Mouse (Mus musculus) hematopoietic stem cell, adult 5-6 weeks (primary cell): ENCODE data around the gene Dnajc16. TPM values are rescaled to one million over a fixed set of nuclear protein-coding genes. Genes with fewer than 3 reads are reported as not detected.
A peak's percentile ranks its signal among the peaks of the same experiment; 100 is the strongest.

ENCODE experiments used
- ATAC-seq, 2 experiments: fragments of 125-278 bp in 1 of 2; replicated peaks in 1 of 2; 2 replicates each; pipeline ENCODE4 v1.8.0; 2016 to 2017; ENCODE audit warnings: inconsistent platforms in 2 of 2, mild to moderate bottlenecking in 2 of 2, moderate number of reproducible peaks in 2 of 2, low read depth in 1 of 2, moderate TSS enrichment in 1 of 2; ENCODE audit not compliant: low FRiP score in 2 of 2, poor library complexity in 2 of 2, severe bottlenecking in 2 of 2, insufficient read depth in 1 of 2, low TSS enrichment in 1 of 2
- total RNA-seq: library from RNA; stranded (forward); fragments of 172-1452, 232-1000 nt; gene quantifications from 2 replicates; pipeline ENCODE4 v1.2.3, GENCODE M21; 2017

Dnajc16 gene
- total RNA-seq, 1 experiment from 2014 or later = 10.3 TPM

DNA sequence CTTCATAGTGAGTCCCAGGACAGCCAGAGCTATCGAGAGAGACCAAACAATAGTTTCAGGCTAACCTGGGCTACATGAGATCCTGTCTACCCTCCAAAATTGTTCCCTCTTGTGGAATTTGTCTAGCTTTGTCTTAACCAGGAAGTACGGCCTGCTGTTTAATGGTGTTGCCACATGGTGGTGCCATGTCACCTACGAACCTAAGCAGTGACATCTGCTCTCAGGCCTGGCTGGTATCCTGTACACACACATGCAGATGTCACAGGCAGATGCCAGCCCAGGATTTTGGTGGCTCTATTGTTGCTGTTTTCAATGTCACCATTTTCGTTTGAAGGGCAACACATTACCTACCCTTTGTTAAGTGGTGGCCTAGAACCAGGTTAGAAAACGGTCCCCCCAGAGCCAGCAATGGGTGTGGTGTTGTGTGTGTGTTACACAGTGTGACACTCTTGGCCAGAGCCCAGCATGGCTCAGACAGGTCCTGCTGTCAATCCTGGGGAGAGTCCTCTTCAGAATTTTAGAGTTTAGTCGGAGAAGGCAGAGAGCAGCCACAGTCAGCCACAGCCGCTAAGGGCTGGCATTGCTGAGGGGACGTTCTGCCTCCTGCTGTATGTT lies 19.2 kb upstream of the Dnajc16 start:
- ATAC-seq = peak; percentile 66 to 79

DNA sequence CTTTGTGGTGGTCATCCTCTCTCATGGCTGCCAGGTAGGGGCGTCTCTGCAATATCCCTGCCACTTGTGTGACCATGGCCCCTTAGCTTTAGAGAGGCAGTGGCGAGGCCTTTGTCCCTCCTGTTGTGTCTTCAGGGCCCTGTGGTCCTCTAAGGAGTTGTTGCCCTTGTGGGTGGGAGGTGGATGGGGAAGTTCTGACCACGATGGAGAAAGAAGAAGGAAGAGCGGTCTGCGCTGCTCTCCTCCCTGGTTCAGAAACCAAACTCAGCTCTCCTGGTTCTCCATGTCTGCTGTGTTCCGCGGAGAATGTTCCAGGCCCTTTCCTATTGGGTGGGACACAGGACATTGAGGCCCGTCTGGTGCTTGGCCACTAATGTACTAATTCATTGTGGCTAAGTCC lies 15.2 kb upstream of the Dnajc16 start:
- ATAC-seq = no peak

DNA sequence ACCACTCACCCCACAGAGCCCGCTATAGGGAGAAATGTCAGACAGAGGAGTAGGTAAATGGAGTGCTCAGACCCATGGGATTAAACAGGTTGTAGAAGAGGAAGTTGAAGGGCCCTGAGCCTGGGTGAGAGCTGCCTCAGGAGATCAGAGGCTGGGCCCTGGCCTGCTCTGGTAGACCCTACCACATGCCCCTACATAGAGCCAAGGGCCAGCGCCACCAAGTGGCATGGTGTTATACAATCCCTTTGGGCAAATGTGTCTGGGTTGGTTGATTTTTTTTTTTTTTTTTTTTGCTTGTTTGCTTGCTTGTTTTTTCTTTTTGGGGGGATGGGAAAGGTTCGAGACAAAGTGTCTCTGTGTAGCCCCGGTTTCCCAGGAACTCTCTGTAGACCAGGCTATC lies 13.4 kb upstream of the Dnajc16 start:
- no peak for ATAC-seq

DNA sequence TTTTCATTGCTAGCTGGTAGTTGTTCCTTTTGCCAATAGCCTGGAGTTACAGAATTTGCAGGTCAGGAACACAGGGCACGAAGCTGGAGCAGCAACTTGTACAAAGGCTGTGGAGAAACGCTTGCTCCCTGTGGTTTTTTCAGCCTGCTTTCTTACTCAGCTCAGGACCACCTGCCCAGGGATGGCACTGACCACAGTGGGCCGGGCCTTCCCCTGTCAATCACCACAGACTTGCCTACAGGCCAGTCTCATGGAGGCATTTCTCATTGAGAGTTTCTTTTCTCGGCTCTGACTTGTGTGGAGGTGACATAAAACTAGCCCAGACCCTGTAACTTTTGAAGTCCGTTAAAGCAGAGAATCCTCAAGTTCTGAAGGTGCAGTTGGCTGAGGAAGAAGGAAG lies 6.8 kb upstream of the Dnajc16 start:
- no peak for ATAC-seq

DNA sequence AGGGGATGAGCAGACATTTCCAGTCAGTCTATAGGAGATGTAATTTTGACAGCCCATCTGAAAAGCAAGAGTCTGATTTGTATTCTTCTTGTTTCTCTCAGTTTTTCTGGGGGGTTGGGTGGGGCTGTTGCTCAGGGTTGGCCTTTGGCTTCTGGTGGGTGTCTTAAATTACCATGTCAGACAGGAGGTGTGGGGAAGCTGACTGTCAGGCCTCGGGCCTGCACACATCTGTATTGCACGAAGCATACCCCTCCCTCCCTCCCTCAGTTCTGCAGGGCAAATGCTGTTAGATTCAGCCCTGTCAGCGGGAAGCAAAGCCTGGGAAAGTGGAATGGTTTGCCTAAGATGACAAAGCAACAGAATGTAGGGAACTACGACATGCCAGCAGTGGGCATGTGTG lies 6.2 kb upstream of the Dnajc16 start:
- ATAC-seq = no peak

DNA sequence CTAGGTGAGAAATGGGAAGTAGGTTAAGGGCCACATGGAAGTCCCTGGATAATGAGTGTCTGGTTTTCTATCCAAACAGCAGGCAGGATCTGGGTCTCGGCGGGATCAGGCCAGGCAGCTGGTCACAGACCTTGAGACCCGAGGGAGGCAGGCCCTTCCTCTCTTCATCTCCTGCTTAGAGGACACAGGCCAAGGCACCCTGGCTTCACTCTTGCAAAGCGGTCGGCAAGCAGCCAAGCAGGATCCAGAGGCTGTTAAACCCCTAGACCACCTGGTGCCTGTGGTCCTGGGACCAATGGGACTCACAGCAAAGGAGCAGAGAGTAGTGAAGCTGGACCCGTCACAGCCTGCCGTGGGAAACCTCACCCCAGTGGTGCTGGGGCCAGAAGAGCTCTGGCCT lies 5.6 kb upstream of the Dnajc16 start:
- no peak for ATAC-seq

DNA sequence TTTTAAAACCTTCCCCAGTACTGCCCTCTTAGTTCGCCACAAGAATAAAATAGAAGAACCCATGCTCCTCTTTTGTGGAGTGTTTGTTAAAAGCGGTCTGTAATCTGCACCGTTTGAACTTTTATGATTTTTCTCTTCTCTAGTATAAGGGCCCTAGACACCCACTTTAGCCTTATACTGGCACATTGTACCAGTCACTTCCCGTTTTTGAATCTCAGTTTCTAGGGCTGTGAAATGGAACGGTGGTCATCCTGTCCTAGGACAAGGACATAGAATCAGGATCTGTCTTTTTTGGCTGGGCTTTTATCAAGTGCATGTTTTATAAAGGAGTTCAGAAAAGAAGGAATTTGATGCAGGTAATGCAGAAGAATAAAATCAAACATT lies 3.4 kb upstream of the Dnajc16 start:
- ATAC-seq = no peak

DNA sequence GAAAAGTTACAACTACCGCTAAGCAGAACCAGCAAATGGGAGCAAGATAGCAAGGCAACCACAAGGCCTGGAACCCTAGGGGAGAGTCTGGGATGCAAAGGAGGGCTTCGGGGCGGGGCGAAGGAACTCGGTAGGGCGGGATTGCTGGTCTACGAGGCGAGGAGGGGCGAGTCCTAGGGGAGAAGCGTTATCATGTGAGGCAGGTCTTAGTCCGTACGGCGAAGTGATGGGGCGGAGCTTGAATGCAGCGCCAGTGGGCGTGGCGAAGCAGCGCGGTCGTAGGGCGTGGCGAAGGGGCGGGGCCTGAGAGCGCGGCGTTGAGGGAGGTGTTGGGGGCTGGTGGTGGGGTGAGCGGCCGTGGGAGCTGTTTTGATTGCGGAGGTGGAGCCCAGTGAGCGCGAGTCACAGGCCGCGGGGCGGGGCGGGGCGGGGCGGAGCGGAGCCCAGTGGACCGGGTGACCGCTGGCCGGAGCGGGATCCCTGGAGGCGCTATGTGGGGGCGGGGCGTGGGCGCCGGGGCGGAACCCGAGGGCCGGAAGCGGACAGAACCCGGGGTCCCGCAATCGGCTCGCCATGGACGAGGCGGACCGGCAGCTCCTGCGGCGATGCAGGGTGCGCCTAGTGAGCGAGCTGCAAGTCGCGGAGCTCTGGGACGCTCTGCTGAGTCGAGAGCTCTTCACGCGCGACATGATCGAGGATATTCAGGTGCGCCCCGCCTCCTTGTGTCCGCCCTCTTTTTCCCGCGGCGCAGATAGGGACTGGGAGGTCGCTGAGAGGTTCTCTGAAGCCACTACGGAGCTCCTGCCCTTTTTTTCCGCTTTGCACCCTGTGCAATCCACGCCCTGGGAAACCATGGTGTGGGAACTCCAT lies 2.8 kb upstream of the Dnajc16 start, which contains the start of gene Casp9:
Gene Casp9, plus strand, starts transcription at position 331 of the 870 bp plus-strand sequence.
- peak; percentile 51 to 74 for ATAC-seq

DNA sequence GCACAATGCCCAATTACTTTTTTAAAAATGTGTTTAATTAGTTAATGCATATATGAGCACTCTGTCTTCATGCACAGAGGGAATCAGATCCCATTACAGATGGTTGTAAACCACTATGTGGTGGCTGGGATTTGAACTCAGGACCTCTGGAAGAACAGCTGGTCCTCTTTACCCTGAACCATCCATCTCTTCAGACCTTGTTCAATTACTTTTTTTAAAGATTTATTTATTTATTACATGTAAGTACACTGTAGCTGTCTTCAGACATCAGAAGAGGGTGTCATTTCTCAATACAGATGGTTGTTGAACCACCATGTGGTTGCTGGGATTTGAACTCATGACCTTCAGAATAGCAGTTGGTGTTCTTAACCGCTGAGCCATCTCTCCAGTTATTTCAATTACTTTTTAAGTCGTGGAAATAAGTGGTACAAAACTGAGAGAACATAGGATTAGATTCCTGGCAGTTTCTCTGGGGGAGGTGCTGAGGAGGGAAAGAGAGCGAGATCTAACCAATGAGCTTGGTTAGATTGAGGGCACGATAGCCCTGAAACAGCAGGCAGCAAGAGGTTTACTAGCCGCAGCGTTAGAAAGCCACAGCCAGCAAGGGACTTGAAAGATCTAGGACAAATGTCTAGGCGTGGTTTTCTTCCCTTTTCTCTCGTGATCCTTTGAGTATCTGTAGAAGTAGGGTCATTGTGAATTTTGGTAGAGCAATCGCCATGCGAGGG lies 2.0 kb upstream of the Dnajc16 start:
- ATAC-seq = peak; percentile 2 to 3; a peak in 3 of 4 replicates

DNA sequence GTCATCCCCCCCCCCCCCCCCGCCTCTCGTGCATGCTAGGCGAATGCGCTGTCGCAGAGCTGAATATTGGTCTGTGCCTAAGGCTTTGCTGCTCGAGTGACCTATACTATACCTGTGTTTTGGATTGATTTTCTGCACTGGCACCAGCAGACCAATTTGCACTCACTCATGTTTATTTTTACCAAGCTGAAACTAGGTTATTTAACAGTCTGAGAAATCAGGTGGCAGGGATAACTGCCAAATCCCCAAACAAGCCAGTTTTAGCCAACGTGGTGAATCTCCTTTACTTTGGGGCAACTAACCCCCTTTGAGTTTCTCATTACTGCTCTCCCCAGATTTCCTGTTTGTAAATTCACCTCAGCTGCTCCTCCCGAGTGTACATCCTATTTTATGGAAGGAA lies 1.2 kb upstream of the Dnajc16 start:
- no peak for ATAC-seq

DNA sequence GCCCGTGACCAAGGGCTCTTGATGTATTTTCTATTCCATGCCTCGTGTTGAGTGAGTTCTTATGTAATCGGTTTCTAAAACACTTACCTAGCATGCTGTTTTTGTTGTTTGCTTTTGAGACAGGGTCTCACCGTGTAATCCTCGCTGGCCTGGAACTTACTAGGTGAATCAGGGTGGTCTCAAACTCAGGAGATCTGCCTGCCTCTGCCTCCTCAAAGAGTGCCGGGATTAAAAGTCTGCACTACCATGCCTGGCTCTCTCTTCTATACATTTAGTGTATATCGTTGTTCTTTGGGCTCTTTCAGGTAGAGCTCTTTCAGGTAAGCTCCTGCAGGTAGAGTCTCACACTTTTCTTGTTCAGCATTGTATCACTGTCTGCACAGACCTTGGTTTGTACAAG lies 755 bp upstream of the Dnajc16 start:
- no peak for ATAC-seq

DNA sequence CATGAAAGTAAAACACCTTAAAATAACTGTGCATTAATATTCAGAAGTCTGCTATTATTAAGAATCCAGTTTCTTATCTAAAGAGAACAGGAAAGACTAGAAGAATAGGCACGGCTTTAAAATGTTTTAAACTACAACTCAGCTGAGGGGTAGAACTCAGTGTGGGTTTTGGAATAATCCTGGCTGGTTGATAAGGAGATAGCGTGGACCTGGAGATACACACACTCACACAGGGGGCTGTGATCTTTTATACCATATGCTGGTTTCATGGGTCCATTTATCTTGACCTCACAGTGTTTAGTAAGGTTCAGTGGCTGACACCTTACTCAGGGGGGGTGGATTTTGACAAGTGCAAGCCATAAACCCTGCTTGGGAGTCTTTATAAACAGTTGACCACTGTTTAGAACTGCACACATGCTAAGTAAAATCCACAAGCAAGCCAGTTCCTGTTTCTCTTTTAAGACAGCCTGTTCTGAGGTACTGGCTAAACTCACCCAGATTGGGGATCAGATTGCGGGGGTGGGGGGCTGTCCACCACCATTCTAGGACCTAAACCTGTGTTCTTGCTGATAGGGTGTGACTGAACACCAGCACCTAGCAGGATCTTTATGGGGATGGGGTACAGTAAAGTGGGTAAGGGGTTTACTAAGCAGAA lies 1.0 kb downstream of the Dnajc16 start:
- no peak for ATAC-seq

DNA sequence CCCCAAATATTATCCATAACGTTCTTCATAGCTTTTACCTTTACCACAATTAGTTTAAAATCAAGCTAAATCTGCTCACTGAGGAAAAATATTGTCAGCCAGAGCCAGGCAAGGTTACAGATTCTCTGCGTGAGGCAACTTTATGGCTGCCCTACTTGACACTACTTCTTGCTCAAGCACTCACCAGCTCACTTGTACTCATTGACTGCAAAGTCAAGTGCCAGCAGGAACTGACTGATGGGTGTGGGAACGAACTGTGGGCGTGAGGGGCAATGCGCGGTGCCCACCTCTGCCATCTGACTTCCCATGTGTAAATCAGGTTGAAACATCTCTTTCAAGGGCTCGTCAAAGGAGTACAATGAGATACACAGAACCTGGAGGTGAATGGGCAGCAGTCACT lies 3.3 kb downstream of the Dnajc16 start:
- ATAC-seq = no peak

DNA sequence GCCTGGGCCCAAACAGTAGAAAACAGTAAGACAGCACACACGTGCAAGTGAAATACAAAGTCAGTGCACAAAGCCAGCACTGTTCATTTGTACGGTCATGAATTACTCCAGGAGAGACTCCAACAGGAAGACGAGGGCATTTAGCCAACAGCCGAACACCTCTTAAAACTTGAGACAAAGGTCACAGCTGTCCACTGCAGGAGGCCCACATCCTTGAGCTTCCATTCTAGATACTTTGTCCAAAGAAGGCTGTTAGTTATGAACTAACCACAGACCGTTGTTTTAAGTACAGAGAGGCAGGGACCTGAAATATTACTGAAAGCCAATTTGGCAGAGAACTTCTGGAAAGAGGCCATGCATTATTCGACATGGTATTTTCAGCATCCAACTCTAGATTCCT lies 3.7 kb downstream of the Dnajc16 start:
- ATAC-seq = no peak

DNA sequence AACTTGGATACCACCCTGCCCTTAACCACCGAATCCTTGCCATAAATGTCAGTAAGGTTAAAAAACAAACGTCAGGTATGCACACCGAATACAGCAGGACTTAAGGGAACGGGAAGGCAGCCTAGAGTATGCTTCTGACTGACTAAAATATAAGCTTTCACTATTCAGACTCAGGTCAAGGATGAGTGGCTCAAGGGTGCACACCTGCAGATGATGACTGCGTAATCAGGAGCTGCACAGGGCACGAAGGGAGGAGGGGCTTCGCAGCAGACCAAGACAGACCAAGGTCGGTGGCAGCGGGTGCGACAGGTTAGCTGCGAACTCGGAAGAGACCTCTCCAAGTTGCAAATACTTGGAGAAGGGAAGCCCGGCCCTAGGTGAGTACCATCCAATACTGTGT lies 4.6 kb downstream of the Dnajc16 start:
- no peak for ATAC-seq

DNA sequence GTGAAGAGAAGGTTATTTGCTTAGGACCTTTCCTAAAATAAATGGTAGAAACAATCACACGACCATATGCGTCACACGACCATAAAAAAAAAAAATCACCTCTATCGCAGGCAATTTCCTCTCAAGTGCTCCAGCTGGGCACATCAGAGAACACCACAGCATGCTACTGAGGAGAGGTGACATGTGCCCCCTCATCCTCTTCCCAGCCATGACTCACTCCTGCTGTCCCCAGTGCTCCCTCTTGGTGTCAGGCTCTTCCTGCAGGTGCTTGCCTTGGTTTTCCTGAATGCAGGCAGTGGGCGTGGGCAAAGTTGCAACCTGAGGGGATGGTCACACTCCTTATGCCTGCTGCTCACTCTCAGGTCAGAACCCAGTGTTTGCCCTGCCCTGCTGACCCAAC lies 5.9 kb downstream of the Dnajc16 start:
- no peak for ATAC-seq

DNA sequence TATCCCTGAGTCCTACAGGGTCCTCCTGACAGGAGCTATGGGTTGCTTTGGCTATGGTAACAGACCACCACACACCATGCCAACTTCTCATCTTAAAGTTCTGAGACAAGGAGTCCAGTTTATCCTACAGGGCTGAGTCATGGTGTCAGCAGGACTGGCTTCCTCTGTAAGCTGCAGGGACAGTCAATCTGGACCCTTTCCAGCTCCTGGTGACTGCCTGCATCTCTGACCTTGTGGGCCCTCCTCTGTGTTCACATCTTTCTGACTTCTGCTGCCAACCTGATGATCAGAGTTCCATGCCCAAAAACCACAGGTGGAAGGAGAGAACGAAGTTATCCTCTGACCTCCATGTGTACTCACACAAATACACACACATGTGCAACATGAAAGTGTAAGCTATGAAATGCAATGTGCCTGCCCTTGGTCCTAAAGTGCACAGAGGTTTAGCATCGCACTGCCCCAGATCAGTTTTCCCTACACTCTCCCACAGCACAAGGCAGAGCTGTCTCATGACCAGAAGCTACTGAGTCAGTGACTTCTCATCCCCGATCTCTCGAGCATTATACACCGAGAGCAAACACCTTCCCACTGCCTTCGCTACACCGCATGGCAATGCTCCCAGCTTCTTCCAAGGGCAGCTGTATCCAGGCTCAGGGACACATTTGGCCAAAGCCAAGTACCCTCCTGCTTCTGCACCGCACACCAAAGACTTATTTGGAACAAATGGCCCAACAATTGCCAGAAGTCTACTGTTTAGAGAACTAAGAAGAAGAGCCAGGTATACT lies 9.3 kb downstream of the Dnajc16 start:
- ATAC-seq = no peak
